Mouse (Mus musculus) neural tube, embryonic 11.5 days (tissue): ENCODE results near the gene Sprr3. TPM values are rescaled to one million over a fixed set of nuclear protein-coding genes. Genes with fewer than 3 reads are reported as not detected.

Source experiments
- ATAC-seq: fragments of 200-750 bp; cut with Nextera tagmentation; 2 replicates; pipeline ENCODE4 v1.8.0; 2017; ENCODE audit warnings: moderate number of reproducible peaks, mild to moderate bottlenecking, moderate TSS enrichment, moderate library complexity; ENCODE audit not compliant: insufficient read depth, low FRiP score, low TSS enrichment
- DNase-seq: peaks from one replicate; pipeline ENCODE4 v3.0.0-alpha.2; 2015; ENCODE audit warnings: low spot score
- H3K27ac ChIP-seq: fragments of 300-500 bp; sonication (generic); 2 replicates; pipeline ENCODE4 v1.5.1; 2014; ENCODE audit warnings: low read depth, mild to moderate bottlenecking, low read length
- H3K27me3 ChIP-seq: fragments of 300-500 bp; sonication (generic); 2 replicates; pipeline ENCODE4 v1.6.1; 2014; ENCODE audit warnings: mild to moderate bottlenecking, low read length, mixed read lengths; ENCODE audit not compliant: control insufficient read depth, insufficient read depth
- H3K36me3 ChIP-seq: fragments of 300-500 bp; sonication (generic); 2 replicates; pipeline ENCODE4 v1.6.1; 2014; ENCODE audit warnings: mild to moderate bottlenecking, low read length, moderate library complexity, mixed read lengths; ENCODE audit not compliant: control insufficient read depth, insufficient read depth
- H3K4me1 ChIP-seq: fragments of 300-500 bp; sonication (generic); 2 replicates; pipeline ENCODE4 v1.6.1; 2014; ENCODE audit warnings: low read length, mixed read lengths; ENCODE audit not compliant: control insufficient read depth, insufficient read depth
- H3K4me2 ChIP-seq: fragments of 300-500 bp; sonication (generic); 2 replicates; pipeline ENCODE4 v1.6.1; 2014; ENCODE audit warnings: low read depth, mild to moderate bottlenecking, moderate library complexity
- H3K4me3 ChIP-seq: fragments of 300-500 bp; sonication (generic); 2 replicates; pipeline ENCODE4 v1.5.1; 2014; ENCODE audit warnings: low read depth, low read length
- H3K9ac ChIP-seq: fragments of 300-500 bp; sonication (generic); 2 replicates; pipeline ENCODE4 v1.6.1; 2014; ENCODE audit warnings: mild to moderate bottlenecking, low read length
- H3K9me3 ChIP-seq: fragments of 300-500 bp; sonication (generic); 2 replicates; pipeline ENCODE4 v1.6.1; 2016; ENCODE audit warnings: low read length; ENCODE audit not compliant: control insufficient read depth
- WGBS: fragments of 180-500 bp; shearing (Covaris S2); extraction: QIAGEN DNeasy Blood & Tissue Kit; methylation state at CpG from one replicate; pipeline ENCODE4 v1.1.7; 2014; 5-methylcytosine and 5-hydroxymethylcytosine counted together
- polyA plus RNA-seq: library from polyadenylated mRNA; unstranded; fragments of >200 nt; fragmentation: Nextera tagmentation; extraction: Ambion mirVana; gene quantifications from 2 replicates; pipeline ENCODE4 v1.2.1, GENCODE M21; 2014

Sprr3 gene
- polyA plus RNA-seq, 1 experiment from 2014 or later: not detected

DNA sequence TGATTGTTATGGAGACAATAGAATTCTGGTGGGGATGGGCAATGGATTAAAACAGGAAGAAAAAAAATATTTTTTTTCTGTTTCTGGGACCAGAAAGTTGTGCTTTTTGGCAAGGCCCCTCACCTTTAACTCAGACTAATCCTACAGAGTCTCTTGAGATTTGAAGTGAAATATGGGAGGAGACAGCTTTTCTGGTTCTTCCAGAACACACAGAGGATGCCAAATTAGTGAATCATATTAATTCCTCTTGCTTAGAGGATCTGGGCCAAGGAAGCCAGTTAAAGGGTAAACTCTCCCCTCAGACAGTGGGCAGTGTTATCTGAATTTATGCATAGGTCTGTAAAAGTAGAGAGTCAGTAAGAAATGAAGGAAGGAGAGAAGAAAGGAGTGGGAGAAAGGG, 8.9 kb upstream of the Sprr3 start:
- no peak overlapping the region for H3K4me2 ChIP-seq
- H3K4me1 ChIP-seq: no peaks in the 10 kb centered on the region
- ATAC-seq: no peak
- no peak overlapping the region for H3K27ac ChIP-seq
- no peaks in the 10 kb centered on the region for H3K27me3 ChIP-seq
- H3K9ac ChIP-seq: no peak overlapping the region
- DNase-seq: no peak
- no peaks in the 10 kb centered on the region for H3K36me3 ChIP-seq
- no peak overlapping the region for H3K4me3 ChIP-seq
- H3K9me3 ChIP-seq: no peaks in the 10 kb centered on the region

DNA sequence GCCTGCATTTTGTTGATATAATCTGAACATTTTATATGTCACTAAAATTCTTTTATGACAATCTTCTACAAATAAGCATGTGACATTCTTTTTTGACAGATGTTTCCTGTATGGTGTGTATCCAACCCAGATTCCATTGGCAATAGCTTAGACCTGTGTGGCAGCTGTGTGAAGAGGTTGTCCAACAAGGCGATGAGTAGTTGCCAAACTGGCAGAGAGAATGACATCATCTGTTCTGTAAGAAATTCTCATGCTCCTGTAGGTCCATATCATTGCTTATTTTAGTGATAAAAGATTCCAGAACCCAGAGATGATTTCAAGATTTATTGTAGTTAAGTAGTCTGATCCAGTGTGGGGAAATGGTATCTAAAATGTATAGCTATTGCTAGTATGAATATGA, 8.1 kb upstream of the Sprr3 start:
- H3K9ac ChIP-seq: no peak overlapping the region
- DNase-seq: no peak
- 89% methylated on average over 1 of the region's 1 CpGs for WGBS
- H3K36me3 ChIP-seq: no peaks in the 10 kb centered on the region
- H3K4me2 ChIP-seq: no peak overlapping the region
- H3K4me1 ChIP-seq: no peaks in the 10 kb centered on the region
- no peaks in the 10 kb centered on the region for H3K27me3 ChIP-seq
- no peak overlapping the region for H3K27ac ChIP-seq
- H3K9me3 ChIP-seq: no peaks in the 10 kb centered on the region
- ATAC-seq: no peak
- no peak overlapping the region for H3K4me3 ChIP-seq

DNA sequence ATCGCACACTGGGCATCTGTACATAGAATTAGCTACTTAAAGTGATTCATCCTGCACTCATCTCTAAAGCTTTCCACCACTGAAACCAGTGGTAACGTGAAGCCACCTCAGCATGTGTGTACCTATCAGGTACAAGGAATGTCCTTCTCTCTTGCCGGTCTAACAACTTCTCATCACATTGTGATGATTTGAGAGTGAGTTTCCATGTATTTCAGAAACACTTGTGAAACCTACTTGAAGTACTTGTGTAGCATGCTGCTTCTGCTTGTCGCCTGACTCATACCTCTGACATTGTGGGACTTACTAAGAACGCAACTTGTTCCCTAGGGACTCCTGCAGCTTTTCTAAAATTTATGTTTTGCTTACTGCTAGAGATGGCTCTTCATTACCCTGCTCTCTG, 3.4 kb downstream of the Sprr3 start:
- no peak overlapping the region for H3K4me3 ChIP-seq
- H3K9ac ChIP-seq: no peak overlapping the region
- H3K36me3 ChIP-seq: no peaks in the 10 kb centered on the region
- no peak overlapping the region for H3K27ac ChIP-seq
- no peaks in the 10 kb centered on the region for H3K27me3 ChIP-seq
- no peak overlapping the region for H3K4me2 ChIP-seq
- WGBS: 87% methylated on average over 5 of the region's 5 CpGs
- DNase-seq (no peak), ATAC-seq (no peak)
- H3K4me1 ChIP-seq: no peaks in the 10 kb centered on the region
- H3K9me3 ChIP-seq: no peaks in the 10 kb centered on the region

DNA sequence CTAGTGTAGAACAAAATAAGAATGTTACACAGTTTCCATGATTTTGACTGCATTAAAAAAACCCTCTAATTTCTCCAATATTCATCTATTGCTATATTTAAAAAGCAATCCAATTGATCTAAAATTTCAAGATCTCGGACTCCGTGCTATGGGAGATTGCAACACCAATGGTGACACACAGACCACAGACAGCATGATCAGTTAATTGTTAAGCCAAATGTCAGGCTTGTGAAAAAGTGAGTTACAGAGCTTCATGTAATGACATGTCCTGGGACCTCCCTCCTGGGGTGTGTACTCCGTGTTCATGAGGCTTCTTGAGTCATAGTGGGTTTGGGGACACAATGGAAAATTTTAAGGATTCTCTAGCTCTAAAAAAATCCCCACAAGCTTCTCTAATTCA, 18.3 kb downstream of the Sprr3 start:
- H3K4me1 ChIP-seq: no peaks in the 10 kb centered on the region
- H3K27ac ChIP-seq: no peak overlapping the region
- no peak for ATAC-seq
- H3K36me3 ChIP-seq: no peaks in the 10 kb centered on the region
- H3K4me3 ChIP-seq: no peak overlapping the region
- H3K9ac ChIP-seq: no peak overlapping the region
- no peaks in the 10 kb centered on the region for H3K9me3 ChIP-seq
- no peaks in the 10 kb centered on the region for H3K27me3 ChIP-seq
- H3K4me2 ChIP-seq: no peak overlapping the region
- WGBS: 92% methylated on average over 3 of the region's 3 CpGs
- DNase-seq: no peak

DNA sequence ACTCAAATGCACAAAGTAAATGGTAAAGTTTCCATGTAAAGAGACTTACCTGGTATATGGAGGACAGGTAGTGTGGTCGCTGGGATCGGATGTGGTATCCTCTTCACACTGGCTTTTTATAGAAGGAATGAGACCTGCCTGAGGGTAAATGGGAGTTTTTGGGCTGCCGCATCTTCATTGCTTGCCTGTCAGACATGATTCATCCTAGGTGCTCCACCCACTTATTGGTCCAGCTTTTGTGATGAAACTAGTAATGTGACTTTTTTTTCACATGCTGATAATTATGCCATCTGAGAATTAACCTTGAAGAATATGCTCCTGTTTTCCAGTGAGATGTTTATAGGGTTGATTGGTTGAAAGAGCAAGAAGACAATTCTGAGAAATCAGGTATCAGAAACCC, 19.8 kb downstream of the Sprr3 start, which contains the start of gene Sprr1b:
TSS of gene Sprr1b (minus strand) at position 101 of the 400 bp plus-strand sequence.
- 90% methylated on average over 3 of the region's 3 CpGs for WGBS
- Histone ChIP-seq H3K27ac (no peak within 1 kb of the TSS), H3K4me1 (no peaks in the 10 kb centered on the region), H3K4me2 (no peak within 1 kb of the TSS), H3K27me3 (no peaks in the 10 kb centered on the region), H3K4me3 (no peak within 1 kb of the TSS), H3K9me3 (no peaks in the 10 kb centered on the region), H3K9ac (no peak within 1 kb of the TSS), H3K36me3 (no peaks in the 10 kb centered on the region)
- no peak for ATAC-seq
- no peak for DNase-seq

DNA sequence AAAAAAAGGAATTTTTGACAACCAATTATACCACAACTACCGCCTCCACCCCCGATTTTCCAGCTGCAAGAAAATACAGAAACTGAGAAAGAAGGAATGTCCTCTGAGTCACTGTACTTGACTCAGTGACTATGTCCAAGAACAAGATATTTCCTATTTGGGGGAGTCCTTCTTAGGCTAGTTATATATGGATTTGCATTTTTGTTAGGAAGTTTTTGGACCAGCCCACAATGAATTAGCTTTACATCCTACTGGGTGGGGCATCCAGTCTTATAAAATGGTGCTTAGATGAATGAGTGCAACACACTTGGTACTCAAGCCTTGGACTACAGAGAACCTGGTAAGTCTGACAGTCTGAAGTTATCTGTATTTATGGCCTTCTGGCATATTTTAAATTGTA, 26.2 kb downstream of the Sprr3 start, which contains the start of gene Sprr2k:
TSS of gene Sprr2k (plus strand) at position 301 of the 400 bp plus-strand sequence.
- WGBS: 93% methylated on average over 2 of the region's 2 CpGs
- Histone ChIP-seq H3K27me3 (no peaks in the 10 kb centered on the region), H3K4me1 (no peaks in the 10 kb centered on the region), H3K27ac (no peak within 1 kb of the TSS), H3K36me3 (no peaks in the 10 kb centered on the region), H3K4me2 (no peak within 1 kb of the TSS), H3K4me3 (no peak within 1 kb of the TSS), H3K9me3 (no peaks in the 10 kb centered on the region), H3K9ac (no peak within 1 kb of the TSS)
- DNase-seq (no peak), ATAC-seq (no peak)

DNA sequence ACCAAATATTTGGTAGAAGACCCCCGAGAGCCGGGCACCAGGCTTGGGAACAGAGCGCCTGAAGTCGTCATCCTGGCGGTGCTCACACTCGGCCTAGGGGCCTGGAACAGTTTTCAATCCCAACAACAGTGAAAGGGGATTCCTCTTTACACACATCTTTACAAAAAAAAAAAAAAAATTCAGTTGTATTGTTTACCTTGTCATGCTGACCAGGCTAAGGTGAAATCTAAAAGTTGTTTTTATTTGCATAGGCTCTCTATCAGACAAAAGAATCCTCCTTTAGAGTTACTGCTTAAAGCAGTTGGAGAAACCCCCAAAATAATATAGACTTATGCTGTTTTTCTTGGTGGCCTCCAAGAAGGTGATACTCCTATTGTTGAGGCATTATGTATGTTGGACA, 29.2 kb downstream of the Sprr3 start, which contains the start of gene Gm9774:
TSS of gene Gm9774 (minus strand) at position 101 of the 400 bp plus-strand sequence.
- ATAC-seq (no peak), DNase-seq (no peak)
- Histone ChIP-seq H3K9ac (no peak within 1 kb of the TSS), H3K4me2 (no peak within 1 kb of the TSS), H3K4me3 (no peak within 1 kb of the TSS), H3K9me3 (no peaks in the 10 kb centered on the region), H3K36me3 (no peaks in the 10 kb centered on the region), H3K27ac (no peak within 1 kb of the TSS), H3K4me1 (no peaks in the 10 kb centered on the region), H3K27me3 (no peaks in the 10 kb centered on the region)
- WGBS: 94% methylated on average over 6 of the region's 6 CpGs

DNA sequence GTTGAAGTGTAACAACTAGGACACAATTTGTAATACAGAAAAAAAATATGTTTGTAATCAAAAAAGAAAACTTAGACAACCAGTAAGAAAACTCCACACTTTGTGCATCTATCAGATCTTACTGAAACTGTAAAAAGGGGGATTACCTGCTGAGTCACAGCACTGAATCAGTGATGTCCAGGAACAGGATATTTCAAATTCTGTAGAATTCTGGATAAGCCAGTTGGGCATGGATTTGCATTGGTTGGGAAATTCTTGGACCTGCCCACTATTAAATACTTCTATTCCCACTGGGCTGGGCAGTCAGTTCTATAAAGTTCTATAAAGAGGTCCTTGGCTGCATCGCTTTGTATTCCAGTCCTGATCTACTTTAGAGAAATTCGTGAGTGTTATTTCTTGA, 40.7 kb downstream of the Sprr3 start, which contains the start of gene Sprr2j-ps:
TSS of gene Sprr2j-ps (plus strand) at position 301 of the 400 bp plus-strand sequence.
- Histone ChIP-seq H3K4me1 (no peaks in the 10 kb centered on the region), H3K4me2 (no peak within 1 kb of the TSS), H3K36me3 (no peaks in the 10 kb centered on the region), H3K9me3 (no peaks in the 10 kb centered on the region), H3K27me3 (no peaks in the 10 kb centered on the region), H3K27ac (no peak within 1 kb of the TSS), H3K4me3 (no peak within 1 kb of the TSS), H3K9ac (no peak within 1 kb of the TSS)
- ATAC-seq (no peak), DNase-seq (no peak)
- WGBS: 90% methylated on average over 2 of the region's 2 CpGs

DNA sequence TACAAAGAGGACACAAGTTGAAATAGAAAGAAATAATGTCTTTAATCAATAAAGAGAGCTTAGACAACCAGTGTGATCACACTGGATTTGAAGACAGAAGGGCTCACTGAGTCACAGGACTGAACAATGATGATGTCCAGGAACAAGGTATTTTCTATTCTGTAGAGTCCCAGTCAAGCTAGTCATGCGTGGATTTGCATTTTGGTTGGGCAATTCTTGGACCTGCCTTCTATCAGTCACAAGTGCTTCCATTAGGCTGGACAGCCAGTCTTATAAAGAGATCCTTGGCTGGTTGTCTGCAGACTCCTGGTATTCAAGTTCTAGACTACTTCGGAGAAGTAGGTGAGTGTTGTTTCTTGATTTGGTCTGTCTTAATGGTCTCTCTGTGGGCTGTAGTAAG, 50.8 kb downstream of the Sprr3 start, which contains the start of gene Sprr2i:
TSS of gene Sprr2i (plus strand) at position 301 of the 400 bp plus-strand sequence.
- H3K36me3 ChIP-seq: no peaks in the 10 kb centered on the region
- no peak within 1 kb of the TSS for H3K4me3 ChIP-seq
- H3K4me1 ChIP-seq: no peaks in the 10 kb centered on the region
- H3K4me2 ChIP-seq: no peak within 1 kb of the TSS
- no peak for DNase-seq
- WGBS: 90% methylated on average over 2 of the region's 2 CpGs
- no peaks in the 10 kb centered on the region for H3K27me3 ChIP-seq
- no peak for ATAC-seq
- H3K27ac ChIP-seq: no peak within 1 kb of the TSS
- H3K9ac ChIP-seq: no peak within 1 kb of the TSS
- no peaks in the 10 kb centered on the region for H3K9me3 ChIP-seq
